Mouse (Mus musculus): Measurements from ENCODE around the gene Aldh4a1. TPM values are rescaled to one million over a fixed set of nuclear protein-coding genes. Genes with fewer than 3 reads are reported as not detected.

Aldh4a1 gene
- total RNA-seq (2021), result 10 to 100 TPM; 15.1 to 15.4 TPM

GRCm38 (mm10) chr4:139622373-139623282 lies at the start of gene Aldh4a1:
Aldh4a1 (plus strand) TSS chr4:139622866.
- DNase-seq, result peak; percentile 88

GRCm38 (mm10) chr4:139572928-139573512 lies 49.6 kb upstream of the Aldh4a1 start:
- no peak for DNase-seq

GRCm38 (mm10) chr4:139574156-139574798 lies 48.4 kb upstream of the Aldh4a1 start:
- peak; percentile 99 for DNase-seq

- DNase-seq, result peak; percentile 54
Observed at GRCm38 (mm10) chr4:139574799-139575672, 47.6 kb upstream of the Aldh4a1 start.

GRCm38 (mm10) chr4:139575673-139576003 lies 47.0 kb upstream of the Aldh4a1 start:
- DNase-seq, result no peak

- no peak for DNase-seq
Observed at GRCm38 (mm10) chr4:139576251-139576880, 46.3 kb upstream of the Aldh4a1 start.

GRCm38 (mm10) chr4:139577006-139577405 lies 45.7 kb upstream of the Aldh4a1 start:
- DNase-seq, result no peak

GRCm38 (mm10) chr4:139578389-139578788 lies 44.3 kb upstream of the Aldh4a1 start:
- DNase-seq, result no peak

GRCm38 (mm10) chr4:139579003-139579402 lies 43.7 kb upstream of the Aldh4a1 start:
- DNase-seq, result peak; percentile 27

- no peak for DNase-seq
Observed at GRCm38 (mm10) chr4:139579466-139579865, 43.2 kb upstream of the Aldh4a1 start.

- DNase-seq, result peak; percentile 73
Observed at GRCm38 (mm10) chr4:139580663-139581336, 41.9 kb upstream of the Aldh4a1 start.

- DNase-seq, result peak; percentile 65
Observed at GRCm38 (mm10) chr4:139581427-139582051, 41.1 kb upstream of the Aldh4a1 start.

GRCm38 (mm10) chr4:139582346-139582745 lies 40.3 kb upstream of the Aldh4a1 start:
- no peak for DNase-seq

GRCm38 (mm10) chr4:139582903-139583302 lies 39.8 kb upstream of the Aldh4a1 start:
- DNase-seq, result no peak

GRCm38 (mm10) chr4:139583629-139584245 lies 38.9 kb upstream of the Aldh4a1 start:
- no peak for DNase-seq

- DNase-seq, result no peak
Observed at GRCm38 (mm10) chr4:139584704-139585103, 38.0 kb upstream of the Aldh4a1 start.

GRCm38 (mm10) chr4:139585713-139586112 lies 37.0 kb upstream of the Aldh4a1 start:
- DNase-seq, result no peak

- peak; percentile 43 for DNase-seq
Observed at GRCm38 (mm10) chr4:139587370-139587769, 35.3 kb upstream of the Aldh4a1 start.

GRCm38 (mm10) chr4:139587773-139588172 lies 34.9 kb upstream of the Aldh4a1 start:
- peak; percentile 41 for DNase-seq

GRCm38 (mm10) chr4:139589351-139590027 lies 33.2 kb upstream of the Aldh4a1 start:
- DNase-seq, result no peak
